Mouse (Mus musculus): ENCODE results near the gene Krtap4-8.
"Not testable (repeated sequence)": the region's sequence is repeated elsewhere in the genome, so short reads cannot be mapped to it uniquely, and the experiment has no call there.

Gene Krtap4-8

DNA sequence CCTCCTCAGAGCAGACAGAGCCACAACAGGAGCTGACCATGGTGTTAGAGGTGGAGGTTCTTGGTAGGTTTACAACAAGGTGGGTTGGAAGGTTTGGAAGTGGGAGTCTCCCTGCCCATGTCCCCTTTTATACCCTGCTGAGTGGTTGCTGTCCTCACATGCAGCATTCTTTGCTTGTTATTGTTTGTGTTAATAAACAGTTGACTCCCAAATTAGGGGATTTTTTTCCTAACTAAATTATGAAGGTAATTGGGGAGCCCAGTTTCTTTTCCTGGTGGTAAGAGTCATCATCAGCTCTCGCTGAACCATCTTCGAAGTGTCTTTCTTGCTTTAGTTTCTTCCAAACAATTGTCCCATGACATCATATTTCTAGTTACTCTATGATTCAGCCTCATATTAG is at the start of gene Krtap4-8:
Gene Krtap4-8, minus strand, starts transcription at position 101 of the 400 bp plus-strand sequence.
- DNase-seq = no peak

DNA sequence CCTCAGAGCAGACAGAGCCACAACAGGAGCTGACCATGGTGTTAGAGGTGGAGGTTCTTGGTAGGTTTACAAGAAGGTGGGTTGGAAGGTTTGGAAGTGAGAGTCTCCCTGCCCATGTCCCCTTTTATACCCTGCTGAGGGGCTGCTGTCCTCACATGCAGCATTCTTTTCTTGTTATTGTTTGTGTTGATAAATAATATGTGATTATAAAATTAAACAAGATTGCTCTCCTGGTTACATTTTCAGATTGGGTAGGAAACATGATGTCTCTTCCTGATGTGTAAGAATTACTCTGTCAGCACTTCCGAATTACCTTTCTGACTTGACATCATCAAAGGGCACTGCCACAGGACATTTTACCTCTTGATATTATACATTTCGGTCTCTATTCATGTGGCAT is 35.1 kb upstream of the Krtap4-8 start, which contains the start of gene Gm11564:
Gene Gm11564, minus strand, starts transcription at position 101 of the 400 bp plus-strand sequence.
- not testable (repeated sequence) for DNase-seq

DNA sequence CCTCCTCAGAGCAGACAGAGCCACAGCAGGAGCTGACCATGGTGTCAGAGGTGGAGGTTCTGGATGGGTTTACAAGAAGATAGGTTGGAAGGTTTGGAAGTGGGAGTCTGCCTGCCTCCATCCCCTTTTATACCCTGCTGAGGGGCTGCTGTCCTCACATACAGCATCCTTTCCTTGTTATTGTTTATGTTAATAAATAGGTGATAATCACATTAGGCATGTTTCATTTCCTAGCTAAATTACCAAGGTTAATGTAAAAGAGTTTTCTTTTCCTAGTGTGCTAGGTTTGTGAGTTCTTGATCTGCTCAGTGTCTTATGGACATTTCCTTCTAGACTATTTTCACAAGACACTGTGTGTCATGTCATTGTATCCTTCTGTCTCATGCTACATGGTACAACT is 29.3 kb upstream of the Krtap4-8 start, which contains the start of gene Krtap4-13:
Gene Krtap4-13, minus strand, starts transcription at position 101 of the 400 bp plus-strand sequence.
- DNase-seq = not testable (repeated sequence)

DNA sequence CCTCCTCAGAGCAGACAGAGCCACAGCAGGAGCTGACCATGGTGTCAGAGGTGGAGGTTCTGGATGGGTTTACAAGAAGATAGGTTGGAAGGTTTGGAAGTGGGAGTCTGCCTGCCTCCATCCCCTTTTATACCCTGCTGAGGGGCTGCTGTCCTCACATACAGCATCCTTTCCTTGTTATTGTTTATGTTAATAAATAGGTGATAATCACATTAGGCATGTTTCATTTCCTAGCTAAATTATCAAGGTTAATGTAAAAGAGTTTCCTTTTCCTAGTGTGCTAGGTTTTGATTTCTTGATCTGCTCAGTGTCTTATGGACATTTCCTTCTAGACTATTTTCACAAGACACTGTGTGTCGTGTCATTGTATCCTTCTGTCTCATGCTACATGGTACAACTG is 23.8 kb upstream of the Krtap4-8 start, which contains the start of gene Gm11554:
Gene Gm11554, minus strand, starts transcription at position 101 of the 400 bp plus-strand sequence.
- DNase-seq = not testable (repeated sequence)

DNA sequence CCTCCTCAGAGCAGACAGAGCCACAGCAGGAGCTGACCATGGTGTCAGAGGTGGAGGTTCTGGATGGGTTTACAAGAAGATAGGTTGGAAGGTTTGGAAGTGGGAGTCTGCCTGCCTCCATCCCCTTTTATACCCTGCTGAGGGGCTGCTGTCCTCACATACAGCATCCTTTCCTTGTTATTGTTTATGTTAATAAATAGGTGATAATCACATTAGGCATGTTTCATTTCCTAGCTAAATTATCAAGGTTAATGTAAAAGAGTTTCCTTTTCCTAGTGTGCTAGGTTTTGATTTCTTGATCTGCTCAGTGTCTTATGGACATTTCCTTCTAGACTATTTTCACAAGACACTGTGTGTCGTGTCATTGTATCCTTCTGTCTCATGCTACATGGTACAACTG is 18.3 kb upstream of the Krtap4-8 start, which contains the start of gene Gm11569:
Gene Gm11569, minus strand, starts transcription at position 101 of the 400 bp plus-strand sequence.
- not testable (repeated sequence) for DNase-seq

DNA sequence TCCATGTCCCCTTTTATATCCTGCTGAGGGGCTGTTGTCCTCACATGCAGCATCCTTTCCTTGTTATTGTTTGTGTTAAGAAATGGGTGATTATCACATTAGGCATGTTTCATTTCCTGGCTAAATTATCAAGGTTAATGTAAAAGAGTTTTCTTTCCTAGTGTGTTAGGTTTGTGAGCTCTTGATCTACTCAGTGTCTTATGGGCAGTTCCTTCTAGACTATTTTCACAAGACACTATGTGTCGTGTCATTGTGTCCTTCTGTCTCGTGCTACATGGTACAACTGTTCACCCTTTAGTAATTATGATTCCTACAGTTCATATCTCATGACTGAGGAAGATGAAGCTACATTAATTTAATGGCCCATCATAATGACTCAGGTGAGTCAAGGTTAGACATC is 12.9 kb upstream of the Krtap4-8 start, which contains the start of gene Gm11596:
Gene Gm11596, minus strand, starts transcription at position 101 of the 400 bp plus-strand sequence.
- no peak for DNase-seq

DNA sequence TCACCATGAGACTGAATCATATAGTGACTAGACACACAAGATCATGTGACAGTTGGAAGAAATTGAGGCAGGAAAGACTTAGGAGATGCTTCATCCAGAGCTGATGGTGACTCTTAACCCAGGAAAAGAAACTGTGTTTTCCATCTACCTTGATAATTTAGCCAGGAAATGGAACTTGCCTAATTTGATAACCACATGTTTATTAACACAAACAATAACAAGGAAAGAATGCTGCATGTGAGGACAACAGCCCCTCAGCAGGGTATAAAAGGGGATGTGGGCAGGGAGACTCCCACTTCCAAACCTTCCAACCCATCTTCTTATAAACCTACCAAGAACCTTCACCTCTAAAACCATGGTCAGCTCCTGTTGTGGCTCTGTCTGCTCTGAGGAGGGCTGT is 4.4 kb upstream of the Krtap4-8 start, which contains the start of gene Krtap4-9:
Gene Krtap4-9, plus strand, starts transcription at position 301 of the 400 bp plus-strand sequence.
- DNase-seq = not testable (repeated sequence)

DNA sequence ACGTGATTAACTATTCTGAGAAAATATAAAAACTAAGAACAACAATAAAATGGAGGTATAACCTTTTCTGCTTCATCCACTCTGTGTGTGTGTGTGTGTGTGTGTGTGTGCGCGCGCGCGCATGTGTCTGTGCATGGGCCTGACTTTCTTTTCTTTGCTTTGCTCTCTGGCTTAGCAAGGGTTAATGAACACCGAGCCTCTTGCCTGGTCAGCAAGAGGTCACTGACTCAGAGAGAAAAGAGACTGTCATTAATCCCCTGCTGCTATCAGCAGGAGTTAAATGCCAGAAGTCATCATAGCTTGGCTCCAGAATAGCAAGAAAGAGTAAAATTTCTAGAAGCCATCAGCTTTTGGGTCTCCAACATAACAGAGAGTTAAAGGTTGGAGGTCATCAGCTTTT is 2.1 kb downstream of the Krtap4-8 start:
- DNase-seq = no peak

DNA sequence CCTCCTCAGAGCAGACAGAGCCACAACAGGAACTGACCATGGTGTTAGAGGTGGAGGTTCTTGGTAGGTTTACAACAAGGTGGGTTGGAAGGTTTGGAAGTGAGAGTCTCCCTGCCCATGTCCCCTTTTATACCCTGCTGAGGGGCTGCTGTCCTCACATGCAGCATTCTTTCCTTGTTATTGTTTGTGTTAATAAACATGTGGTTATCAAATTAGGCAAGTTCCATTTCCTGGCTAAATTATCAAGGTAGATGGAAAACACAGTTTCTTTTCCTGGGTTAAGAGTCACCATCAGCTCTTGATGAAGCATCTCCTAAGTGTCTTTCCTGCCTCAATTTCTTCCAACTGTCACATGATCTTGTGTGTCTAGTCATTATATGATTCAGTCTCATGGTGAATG is 7.7 kb downstream of the Krtap4-8 start, which contains the start of gene Gm11595:
Gene Gm11595, minus strand, starts transcription at position 101 of the 400 bp plus-strand sequence.
- not testable (repeated sequence) for DNase-seq

DNA sequence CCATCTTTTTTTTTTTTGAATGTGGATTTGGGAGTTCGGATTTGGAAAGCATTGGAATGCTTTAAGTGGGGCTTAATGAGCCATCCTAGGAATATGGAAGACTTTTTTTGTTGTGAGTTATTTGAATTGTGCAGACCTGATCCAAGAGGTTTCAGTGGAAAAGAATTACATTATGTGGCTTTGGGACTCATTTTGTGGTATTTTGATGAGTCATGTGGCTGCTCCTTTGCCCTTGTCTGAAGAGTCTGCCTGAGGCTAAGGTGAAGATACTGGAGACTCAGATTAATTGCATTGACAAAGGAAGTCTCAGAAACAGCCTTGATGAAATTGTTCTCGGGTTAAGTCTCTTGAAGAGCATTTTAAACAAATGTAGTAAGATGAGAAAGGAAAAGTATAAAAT is 12.1 kb downstream of the Krtap4-8 start:
- DNase-seq = no peak

DNA sequence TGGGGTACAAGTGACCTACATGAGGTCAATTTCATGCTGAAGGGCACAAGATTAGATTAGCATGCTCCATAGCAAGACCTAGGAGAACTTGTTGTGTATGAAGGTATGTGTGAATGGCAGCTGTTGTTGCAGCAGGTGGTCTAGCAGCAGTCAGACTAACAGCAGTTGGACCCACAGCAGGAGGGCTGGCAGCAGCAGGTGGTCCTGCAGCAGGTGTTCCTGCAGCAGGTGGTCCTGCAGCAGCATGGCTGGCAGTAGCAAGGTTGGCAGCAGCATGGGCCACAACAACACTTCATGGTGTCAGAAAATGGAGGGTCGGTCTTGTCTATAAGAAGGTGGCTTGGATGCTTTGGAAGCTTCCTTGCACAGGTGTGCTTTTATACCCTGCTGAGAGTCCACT is 21.6 kb downstream of the Krtap4-8 start:
- DNase-seq = no peak

DNA sequence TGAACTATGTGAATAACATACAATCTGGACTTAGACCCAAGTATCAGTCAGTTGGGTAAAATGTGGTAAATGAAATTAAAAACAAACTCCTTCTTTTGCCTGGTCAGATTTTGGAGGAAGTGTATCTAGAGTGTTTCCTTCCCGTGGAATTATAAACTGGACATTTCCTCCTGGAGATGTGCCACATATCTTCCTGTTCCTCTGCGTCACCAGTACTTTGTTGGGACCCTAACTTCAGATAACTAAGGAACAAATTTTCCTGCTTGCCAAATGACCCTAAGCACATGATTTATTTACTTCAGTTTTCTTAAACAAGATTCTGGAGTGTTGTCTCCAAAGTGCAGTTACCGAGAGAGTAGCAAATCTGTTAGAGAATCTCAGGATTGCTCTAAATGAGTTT is 36.5 kb downstream of the Krtap4-8 start:
- DNase-seq = no peak

DNA sequence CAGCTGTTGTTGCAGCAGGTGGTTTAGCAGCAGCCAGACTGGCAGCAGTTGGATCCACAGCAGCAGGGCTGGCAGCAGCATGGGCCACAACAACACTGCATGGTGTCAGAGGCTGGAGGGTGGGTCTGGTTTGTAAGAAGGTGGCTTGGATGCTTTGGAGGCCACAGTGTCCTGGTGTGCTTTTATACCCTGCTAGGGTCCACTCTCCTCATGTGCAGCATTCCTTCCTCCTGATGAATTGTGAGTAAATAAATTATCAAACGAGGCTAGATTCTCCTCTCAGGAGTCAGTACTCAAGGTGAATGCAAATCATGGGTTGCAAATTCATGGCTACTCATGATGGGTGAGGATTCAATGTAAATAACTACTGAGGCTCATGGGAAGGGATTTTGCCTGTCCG is 46.3 kb downstream of the Krtap4-8 start, which contains the start of gene Gm14180:
Gene Gm14180, minus strand, starts transcription at position 101 of the 400 bp plus-strand sequence.
- DNase-seq = no peak

Measured in right cerebral cortex, adult 18-20 months (tissue).